Mouse (Mus musculus) myocyte (in vitro differentiated cells): ENCODE measurements around the gene Snap91.

ENCODE experiments used
- POLR2A ChIP-seq: IDR thresholded peaks from one replicate; pipeline ENCODE4 v1.6.1; 2011; ENCODE audit warnings: low read depth, mild to moderate bottlenecking, control low read depth, moderate library complexity; ENCODE audit not compliant: insufficient read length
- SRF ChIP-seq: IDR thresholded peaks from one replicate; pipeline ENCODE4 v1.6.1; 2011; ENCODE audit warnings: low read depth; ENCODE audit not compliant: control insufficient read depth, insufficient read length
- TCF3 ChIP-seq: IDR thresholded peaks from one replicate; pipeline ENCODE4 v1.6.1; 2011; ENCODE audit warnings: low read depth, control low read depth; ENCODE audit not compliant: insufficient read length
- USF1 ChIP-seq: IDR thresholded peaks from one replicate; pipeline ENCODE4 v1.6.1; 2011; ENCODE audit warnings: low read depth, mild to moderate bottlenecking, control low read depth, moderate library complexity

DNA sequence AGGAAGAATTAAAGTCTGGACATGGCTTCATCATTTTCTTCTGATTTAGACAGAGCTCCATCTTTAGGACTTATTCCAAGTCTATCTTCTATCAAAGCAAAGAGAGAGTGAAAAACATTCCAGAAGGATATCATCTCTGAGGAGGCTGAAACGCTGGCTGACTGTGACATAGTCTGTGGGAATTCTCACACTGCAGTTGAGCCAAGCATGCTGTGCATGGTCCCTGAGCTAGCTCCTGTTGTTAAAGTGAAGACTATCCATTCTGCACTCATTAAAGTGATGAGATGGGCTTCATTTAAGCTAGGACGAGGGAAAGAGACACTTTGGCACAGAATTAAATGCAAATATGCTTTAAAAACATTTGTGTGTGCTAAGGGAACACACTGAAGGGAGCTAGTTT, 163.9 kb downstream of the Snap91 start:
- no peak for TF ChIP-seq POLR2A
- TF ChIP-seq USF1 = no peak
- no peak for TF ChIP-seq SRF
- TF ChIP-seq TCF3 = no peak
